Mouse (Mus musculus) T-helper 2 cell (primary cell): ENCODE measurements around the gene Med15.

Source experiments
- in situ Hi-C: fragments of 300-600 bp; cut with MboI, MseI; formaldehyde crosslinking; loops from one replicate; pipeline ENCODE4 v1.15.1; 2025; ENCODE audit warnings: high pct_unique_total_duplicates

Gene Med15

GRCm38 (mm10) chr16:17617922-17618565, 114.6 kb downstream of the Med15 start:
- in situ Hi-C loops: loop anchor here (5.0 kb wide), 1 partner anchor 61 kb away; no protein-coding TSS in a partner anchor

DNA sequence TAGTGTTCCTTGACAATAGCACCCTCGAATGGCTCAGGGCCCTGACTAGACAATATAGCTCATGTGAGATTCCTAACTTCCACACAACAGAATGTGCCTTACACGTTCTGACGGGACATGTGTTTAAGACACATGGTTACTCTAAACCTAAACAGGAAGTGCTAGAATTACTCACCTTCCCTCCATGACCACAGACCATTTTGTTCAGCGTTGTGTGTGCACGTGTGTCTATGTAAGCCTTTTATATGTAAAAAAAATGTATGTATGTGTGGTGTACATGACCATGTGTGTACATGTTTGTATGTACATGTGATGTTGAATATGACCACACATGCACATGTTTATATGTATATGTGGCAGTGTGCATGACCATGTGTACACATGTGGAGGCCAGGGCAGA, 116.5 kb downstream of the Med15 start:
- in situ Hi-C loops: loop anchor here (5.0 kb wide), 1 partner anchor 59 kb away; no protein-coding TSS in a partner anchor

DNA sequence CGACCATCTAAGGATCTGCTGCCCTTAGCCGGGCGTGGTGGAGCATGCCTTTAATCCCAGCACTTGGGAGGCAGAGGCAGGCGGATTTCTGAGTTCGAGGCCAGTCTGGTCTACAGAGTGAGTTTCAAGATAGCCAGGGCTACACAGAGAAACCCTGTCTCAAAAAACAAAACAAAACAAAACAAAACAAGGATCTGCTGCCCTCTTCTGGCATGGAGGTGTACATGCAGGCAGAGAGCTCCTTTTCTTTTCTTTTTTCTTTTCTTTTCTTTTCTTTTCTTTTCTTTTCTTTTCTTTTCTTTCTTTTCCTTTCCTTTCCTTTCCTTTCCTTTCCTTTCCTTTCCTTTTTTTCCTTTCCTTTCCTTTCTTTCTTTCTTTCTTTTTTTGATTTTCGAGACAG, 118.0 kb downstream of the Med15 start:
- in situ Hi-C loops: loop anchor here (5.0 kb wide), 1 partner anchor 57 kb away; no protein-coding TSS in a partner anchor

GRCm38 (mm10) chr16:17611383-17611782, 121.3 kb downstream of the Med15 start:
- in situ Hi-C loops: no loop called here

DNA sequence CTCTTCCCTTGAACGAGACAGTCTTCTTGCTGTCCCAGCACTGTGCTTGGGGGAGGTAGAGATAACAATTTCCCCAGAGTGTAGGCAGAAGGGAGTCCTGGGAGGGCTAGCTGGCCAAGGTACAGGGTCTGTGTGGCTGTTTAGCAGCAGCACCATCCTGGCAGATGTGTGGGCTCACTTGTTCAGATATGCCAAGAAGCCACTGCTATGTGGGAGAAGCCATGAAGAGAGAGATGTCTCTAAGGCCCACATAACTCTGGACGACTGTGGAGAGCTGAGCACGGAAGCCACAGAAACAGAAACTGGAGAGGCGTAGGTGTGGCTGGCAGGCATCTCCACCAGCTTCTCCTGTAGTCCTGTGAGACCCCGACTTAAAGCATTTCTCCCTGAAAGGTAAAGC, 127.0 kb downstream of the Med15 start:
- in situ Hi-C loops: no loop called here

- in situ Hi-C loops: no loop called here
Measured at GRCm38 (mm10) chr16:17604941-17605340, 127.8 kb downstream of the Med15 start.
